Mouse (Mus musculus): Measurements from ENCODE around the gene Gm21440.
"Not testable (repeated sequence)": the region's sequence is repeated elsewhere in the genome, so short reads cannot be mapped to it uniquely, and the experiment has no call there.

The Gm21440 gene

DNA sequence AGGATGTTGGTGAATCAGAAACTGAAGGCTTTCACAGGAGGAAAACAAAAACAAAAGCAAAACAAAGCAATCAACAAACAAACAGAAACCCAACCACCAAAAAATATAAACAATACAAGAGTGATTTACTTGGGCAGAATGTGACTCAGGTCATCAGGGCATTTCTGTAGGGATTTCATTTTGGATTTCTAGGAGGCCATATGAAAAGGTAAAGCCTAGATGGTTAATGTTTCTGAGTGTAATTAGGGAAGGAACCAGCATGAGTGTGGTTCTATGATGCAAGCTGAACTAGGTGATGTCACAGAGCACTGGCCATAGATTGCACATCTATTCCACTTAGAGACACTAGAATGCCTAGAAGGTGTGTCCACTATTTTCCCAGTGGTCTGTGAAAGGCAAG lies at the start of gene Gm21440, which contains the start of gene Gm21454:
Gm21440 (plus strand) TSS at position 301 of the 400 bp plus-strand sequence.
Gm21454 (plus strand) TSS at position 352 of the 400 bp plus-strand sequence.
- not testable (repeated sequence) for DNase-seq

DNA sequence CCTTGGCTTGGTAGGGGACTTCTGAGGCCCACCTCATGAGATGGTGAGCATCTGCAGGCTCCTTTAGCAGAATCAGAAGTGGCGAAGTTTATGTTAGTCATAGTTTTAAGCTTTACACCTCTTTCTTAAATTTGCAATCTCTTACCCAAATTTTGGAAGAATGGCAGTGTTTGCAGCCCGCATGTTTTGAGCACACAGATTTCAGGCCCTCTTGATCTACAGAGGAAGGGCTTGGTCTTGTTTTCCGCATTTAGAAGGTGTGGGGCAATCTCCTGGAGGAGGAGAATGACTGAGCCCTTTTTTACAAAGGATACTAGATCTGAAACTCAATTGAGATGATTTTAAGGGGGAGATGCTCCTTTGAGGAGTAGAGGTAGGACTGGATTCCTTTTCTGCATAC lies 28.4 kb upstream of the Gm21440 start, which contains the start of gene Gm21828:
Gm21828 (minus strand) TSS at position 101 of the 400 bp plus-strand sequence.
- DNase-seq: not testable (repeated sequence)
